Mouse (Mus musculus): Measurements from ENCODE around the gene Mettl13.

DNA sequence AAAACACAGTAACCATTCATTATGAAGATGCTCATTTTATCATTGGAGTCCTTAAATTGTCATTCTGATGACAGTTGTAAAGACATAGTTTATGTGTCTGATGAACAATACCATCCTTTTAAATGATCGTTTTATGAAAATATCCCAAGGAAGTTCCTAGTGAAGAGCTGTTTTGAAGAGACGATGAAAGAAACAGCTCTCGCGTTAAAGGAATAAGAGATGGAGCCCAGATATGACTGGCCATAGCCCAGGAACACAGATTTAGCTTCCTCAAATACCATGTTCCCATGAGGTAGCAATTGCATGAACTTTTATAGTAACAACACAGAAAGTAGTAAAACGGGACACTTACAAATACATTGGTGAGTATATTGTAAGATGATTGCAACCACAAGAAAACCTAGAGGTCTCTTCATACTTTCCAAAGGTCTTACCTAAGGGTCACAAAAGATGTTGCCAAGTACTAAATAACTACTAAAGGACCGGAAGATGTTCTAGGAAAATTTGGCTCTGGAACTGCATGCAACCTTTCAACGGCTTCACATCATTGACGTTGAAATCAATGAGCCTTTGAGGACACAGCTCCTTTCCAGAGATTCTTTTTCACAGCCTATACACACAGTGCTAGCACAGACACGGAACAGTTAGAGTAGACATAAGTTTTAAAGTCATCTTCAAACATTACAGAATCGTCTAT, 714 bp upstream of the Mettl13 start:
- no peak for TF ChIP-seq CTCF (IDR thresholded peaks at IDR 0.05; ENCODE audit: low read depth, low read length)
- no peak for TF ChIP-seq POLR2A (IDR thresholded peaks at IDR 0.05; ENCODE audit: insufficient read depth, low read length)
